Mouse (Mus musculus) bone marrow, adult 2 months (tissue): ENCODE measurements at regions not wholly inside any gene's neighbourhood (a gene's known extent, or its start where the extent isn't known, plus 50 kb on each side); places are given as distances from the start of the nearest gene placed in this dataset.
A peak's percentile ranks its signal among the peaks of the same experiment; 100 is the strongest.

Source experiments
- H3K27ac ChIP-seq: fragments of 200-500 bp; 2 replicates; pipeline ENCODE4 v1.5.1; 2012; ENCODE audit warnings: low read depth, mild to moderate bottlenecking, control low read depth, inconsistent platforms, low read length; ENCODE audit not compliant: control insufficient read depth, poor library complexity, insufficient read depth
- H3K4me1 ChIP-seq: fragments of 200-500 bp; 2 replicates; pipeline ENCODE4 v1.6.1; 2011; ENCODE audit warnings: low read length; ENCODE audit not compliant: control insufficient read depth, insufficient read depth
- H3K4me3 ChIP-seq: fragments of 200-500 bp; replicated peaks from 2 replicates; pipeline ENCODE3; 2011; ENCODE audit warnings: mild to moderate bottlenecking, low read depth, low read length, control low read depth; ENCODE audit not compliant: control insufficient read depth
- CTCF ChIP-seq: fragments of 200-500 bp; IDR thresholded peaks from 2 replicates; pipeline ENCODE4 v1.5.1; 2011; ENCODE audit warnings: low read length, control low read depth; ENCODE audit not compliant: control insufficient read depth, insufficient read depth
- POLR2A ChIP-seq: fragments of 200-500 bp; IDR thresholded peaks from 2 replicates; pipeline ENCODE4 v1.6.1; 2011; ENCODE audit warnings: low read depth, mild to moderate bottlenecking, control low read depth, low read length, borderline replicate concordance; ENCODE audit not compliant: control insufficient read depth
- WGBS: fragments of 180-500 bp; shearing (Covaris S2); methylation state at CpG from one replicate; pipeline ENCODE4 v1.1.7; 2018; 5-methylcytosine and 5-hydroxymethylcytosine counted together

DNA sequence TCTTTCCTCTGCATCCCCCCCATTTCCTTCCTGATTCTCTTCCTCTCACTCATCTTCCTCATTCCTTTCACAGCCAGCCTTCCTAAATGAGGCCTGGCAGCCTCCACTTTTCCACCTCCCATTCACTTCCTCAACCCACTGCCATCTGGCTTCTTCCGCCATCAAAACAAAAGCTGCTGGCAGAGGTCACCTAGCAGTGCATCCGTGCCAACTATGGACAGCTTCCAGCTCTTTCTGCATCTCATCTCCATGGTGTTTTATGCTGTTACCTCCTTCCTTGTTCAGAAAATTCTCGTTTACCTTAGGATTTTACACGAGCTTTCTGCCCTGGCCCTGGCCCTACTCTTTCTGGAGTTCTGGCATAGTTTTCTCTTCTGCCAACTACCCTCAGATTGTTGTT, 262.9 kb upstream of the Rps6ka3 start:
- Histone ChIP-seq H3K27ac (no peak overlapping the region), H3K4me1 (no peaks in the 10 kb centered on the region), H3K4me3 (no peak overlapping the region)
- TF ChIP-seq CTCF (no peak), POLR2A (no peak)
- WGBS: 63% methylated on average over 4 of the region's 4 CpGs

DNA sequence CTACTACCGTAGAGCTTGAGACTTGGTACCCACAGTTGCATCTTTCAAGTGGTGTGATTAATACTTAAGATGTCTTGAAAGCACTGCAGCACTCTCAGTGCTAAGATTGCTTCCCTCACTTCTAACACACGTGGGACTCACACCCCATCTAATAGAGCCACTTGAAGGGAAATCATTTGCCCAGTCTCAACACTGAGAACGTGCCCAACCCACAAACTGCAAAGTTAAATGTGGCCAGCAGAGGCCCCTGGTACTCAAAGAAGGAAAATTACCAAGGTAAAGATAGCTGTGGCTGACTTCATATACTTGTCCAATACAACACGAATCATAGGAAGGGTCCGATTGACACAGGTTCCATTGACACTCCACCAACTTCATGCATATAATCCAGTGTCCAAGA, 238.4 kb upstream of the Rps6ka3 start:
- no peaks in the 10 kb centered on the region for H3K4me1 ChIP-seq
- TF ChIP-seq POLR2A (no peak), CTCF (no peak)
- no peak overlapping the region for H3K4me3 ChIP-seq
- no peak overlapping the region for H3K27ac ChIP-seq
- 49% methylated on average over 5 of the region's 5 CpGs for WGBS

DNA sequence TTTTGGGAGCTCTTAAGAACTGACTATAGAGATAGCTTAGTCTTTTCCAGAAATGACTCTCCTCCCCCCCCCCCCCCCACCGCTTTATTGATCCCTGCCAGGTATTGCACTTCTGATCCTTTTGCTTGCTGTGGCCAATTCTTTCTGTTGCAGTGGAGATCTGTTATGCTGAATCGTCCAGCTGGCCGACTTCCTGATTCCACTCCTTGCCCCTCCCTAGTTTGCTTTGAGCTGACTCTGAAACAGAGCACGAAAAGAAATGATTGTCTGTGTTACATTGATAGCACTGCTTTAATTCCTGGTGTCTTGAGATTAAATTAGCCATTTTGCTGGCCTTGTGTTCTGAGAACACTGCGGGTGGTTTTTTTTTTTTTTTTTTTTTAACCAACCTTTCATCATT, 233.5 kb upstream of the Rps6ka3 start:
- no peak overlapping the region for H3K4me3 ChIP-seq
- 47% methylated on average over 5 of the region's 5 CpGs for WGBS
- no peak overlapping the region for H3K27ac ChIP-seq
- no peak for TF ChIP-seq POLR2A
- no peak for TF ChIP-seq CTCF
- no peaks in the 10 kb centered on the region for H3K4me1 ChIP-seq

DNA sequence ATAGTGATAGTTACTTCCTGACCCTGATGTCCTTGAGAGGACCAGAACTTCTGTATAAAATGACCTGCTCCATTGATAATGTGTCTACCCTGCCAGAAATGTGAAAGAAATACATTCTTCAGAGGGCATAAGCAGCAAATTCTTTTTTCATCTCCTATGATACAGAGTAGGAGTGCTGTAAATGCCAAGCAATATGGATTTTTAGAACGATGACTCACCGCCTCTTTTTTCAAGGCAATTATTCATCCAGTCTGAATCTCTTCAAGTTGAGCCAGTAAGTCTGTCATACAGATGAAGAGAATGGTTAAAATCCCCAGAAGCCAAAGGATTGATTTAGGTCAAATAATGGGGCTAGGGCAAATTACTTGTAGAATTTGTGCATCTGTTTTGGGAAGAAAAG, 225.4 kb upstream of the Rps6ka3 start:
- TF ChIP-seq CTCF (no peak), POLR2A (no peak)
- 80% methylated on average over 2 of the region's 2 CpGs for WGBS

DNA sequence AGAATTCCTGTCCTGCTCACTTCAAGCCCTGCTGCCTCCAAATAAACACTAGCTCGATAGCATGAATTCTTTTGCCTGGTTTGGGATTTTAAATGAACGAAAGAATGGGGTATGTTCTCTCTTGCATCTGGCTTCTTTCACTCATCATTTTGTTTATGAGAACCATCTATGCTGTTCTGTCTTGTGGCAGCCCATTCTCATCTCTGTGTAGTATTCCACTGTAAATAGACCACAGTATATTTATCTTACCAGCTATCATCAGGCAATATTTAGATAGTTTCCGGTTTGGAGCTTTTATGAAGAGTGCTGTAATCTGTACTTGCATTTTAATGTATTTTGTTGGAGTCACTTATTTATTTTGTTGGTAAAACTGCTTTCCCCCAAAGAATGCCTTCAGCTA, 222.4 kb upstream of the Rps6ka3 start:
- no peak overlapping the region for H3K27ac ChIP-seq
- 69% methylated on average over 3 of the region's 3 CpGs for WGBS
- no peaks in the 10 kb centered on the region for H3K4me1 ChIP-seq
- TF ChIP-seq POLR2A: no peak
- no peak for TF ChIP-seq CTCF
- no peak overlapping the region for H3K4me3 ChIP-seq

More for the DNA sequence above, 225.4 kb upstream of the Rps6ka3 start:
- no peak overlapping the region for H3K4me3 ChIP-seq
- H3K4me1 ChIP-seq: no peaks in the 10 kb centered on the region
- no peak overlapping the region for H3K27ac ChIP-seq

DNA sequence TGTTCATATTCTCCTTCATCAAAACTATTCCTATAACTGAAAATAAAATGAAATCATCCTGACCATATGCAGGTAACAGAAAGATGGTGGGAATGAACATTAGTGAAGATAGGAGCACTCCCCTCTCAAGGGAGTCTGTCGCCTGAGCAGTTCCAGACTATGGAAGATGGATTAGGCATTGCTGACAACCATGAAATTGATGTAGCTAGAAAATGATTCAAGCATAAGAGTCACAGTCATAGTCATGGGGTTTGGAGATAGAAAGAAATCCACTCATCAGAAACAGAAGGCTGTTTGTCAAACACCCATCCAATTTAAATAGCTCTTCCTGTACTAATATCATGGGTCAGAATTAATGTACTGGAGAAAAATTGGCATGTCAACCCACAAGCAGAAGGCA, 191.2 kb upstream of the Rps6ka3 start:
- WGBS: 83% methylated on average over 1 of the region's 1 CpGs
- TF ChIP-seq POLR2A (no peak), CTCF (no peak)
- H3K4me3 ChIP-seq: no peak overlapping the region
- H3K27ac ChIP-seq: no peak overlapping the region
- no peaks in the 10 kb centered on the region for H3K4me1 ChIP-seq

DNA sequence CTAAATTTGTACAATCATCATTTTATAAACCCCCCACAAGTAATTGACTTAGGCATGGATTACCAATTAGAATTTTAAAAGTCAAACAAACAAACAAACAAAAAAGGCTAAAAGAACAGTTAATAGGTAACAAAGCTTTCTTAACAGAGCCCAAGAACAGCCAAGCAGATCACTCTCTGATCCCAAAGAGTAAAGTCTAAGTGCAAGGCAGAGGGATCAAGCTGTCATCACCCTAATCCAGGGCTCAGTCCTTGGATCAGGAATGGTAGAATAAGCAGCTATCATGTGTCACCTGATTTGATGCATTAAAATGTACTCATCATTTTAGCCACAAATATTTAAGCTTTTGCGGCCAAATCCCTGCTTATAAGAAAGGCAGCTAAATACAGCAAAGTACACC, 183.8 kb upstream of the Rps6ka3 start:
- 83% methylated on average over 1 of the region's 1 CpGs for WGBS
- TF ChIP-seq CTCF (no peak), POLR2A (no peak)

DNA sequence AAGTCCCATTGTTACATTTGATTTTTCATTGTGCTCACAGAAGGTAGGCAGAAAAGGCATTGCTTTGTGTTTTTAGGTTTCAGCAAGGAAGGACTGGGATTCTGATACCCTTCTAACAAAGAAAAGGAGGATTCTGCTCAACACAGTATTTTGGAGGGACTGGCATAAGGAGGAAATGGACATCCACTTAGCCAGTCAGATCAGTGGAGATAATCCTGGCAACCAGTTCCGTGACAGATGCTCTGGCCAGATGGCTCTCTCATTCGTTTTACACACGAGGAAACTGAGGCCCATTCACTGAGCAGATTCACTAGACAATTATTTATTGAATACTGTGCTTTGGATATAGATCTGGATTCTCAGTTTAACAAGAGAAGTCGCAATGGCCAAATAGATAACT, 178.2 kb upstream of the Rps6ka3 start:
- 73% methylated on average over 4 of the region's 4 CpGs for WGBS
- Histone ChIP-seq H3K27ac (no peak overlapping the region), H3K4me1 (no peaks in the 10 kb centered on the region), H3K4me3 (no peak overlapping the region)
- TF ChIP-seq CTCF (no peak), POLR2A (no peak)

More for the DNA sequence above, 183.8 kb upstream of the Rps6ka3 start:
- Histone ChIP-seq H3K27ac (no peak overlapping the region), H3K4me1 (no peaks in the 10 kb centered on the region), H3K4me3 (no peak overlapping the region)

DNA sequence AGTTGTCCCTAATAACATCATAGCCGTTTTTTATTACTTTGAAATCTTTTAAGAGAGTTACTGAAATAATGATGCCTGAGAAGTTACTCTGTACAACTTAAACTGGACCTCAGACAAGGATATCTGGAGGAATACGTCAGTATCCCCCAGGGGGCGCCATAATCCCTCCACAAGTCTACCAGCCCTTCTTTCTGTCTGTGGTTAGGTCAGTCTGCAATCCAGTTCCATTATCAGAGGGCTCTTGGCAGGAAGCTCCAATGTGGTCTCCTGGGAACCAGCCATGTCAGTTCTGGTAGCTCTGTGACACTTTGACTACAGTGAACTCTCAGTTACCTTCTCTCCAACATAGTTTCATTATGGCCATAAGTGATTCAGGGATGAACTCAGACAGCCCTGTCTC, 166.7 kb upstream of the Rps6ka3 start:
- no peaks in the 10 kb centered on the region for H3K4me1 ChIP-seq
- TF ChIP-seq CTCF (peak; percentile 41; the same call in 1 of the 2 replicates), POLR2A (no peak)
- 11% methylated on average over 3 of the region's 3 CpGs for WGBS
- no peak overlapping the region for H3K27ac ChIP-seq
- H3K4me3 ChIP-seq: no peak overlapping the region
